Comparison of ENCODE assay signal across 25 mouse cellular contexts in genomic region chr1:188659159-188659558, GRCm38 (mm10).
DNase-seq lines count a peak whose midpoint lies in the region; ATAC-seq and TF ChIP-seq lines count a peak whose summit lies in the region.
"Had no signal": no experiment of that assay in that cellular context is flagged by ENCODE, and none has a peak within 500 bp of the region (broad histone marks: within the 10 kb centered on the region; RNA-seq: fewer than 3 reads in every experiment).

No protein-coding gene starts in this region.

- no peak for ATAC-seq in lung, embryonic 14.5 days (ENCODE audit: insufficient read depth)
- ATAC-seq in midbrain, embryonic 14.5 days (ENCODE audit: low FRiP score, low TSS enrichment): no peak
- no peak for ATAC-seq in midbrain, embryonic 16.5 days
- ATAC-seq: forebrain, embryonic 16.5 days; intestine, postnatal 0 days; midbrain, embryonic 13.5 days; Patski had no signal

- H3K4me3 ChIP-seq in lung, embryonic 14.5 days (ENCODE audit: low read depth, low read length): no peak overlapping the region
- H3K4me3 ChIP-seq in midbrain, embryonic 14.5 days (replicated peaks; ENCODE audit: low read depth, low read length): no peak overlapping the region
- H3K4me3 ChIP-seq in midbrain, embryonic 16.5 days (ENCODE audit: low read depth, low read length): no peak overlapping the region
- H3K4me3 ChIP-seq: forebrain, embryonic 10.5 days; hindbrain, embryonic 12.5 days; layer of hippocampus, adult 2 months; midbrain, embryonic 13.5 days; stomach, embryonic 15.5 days had no signal

- H3K4me2 ChIP-seq in lung, embryonic 14.5 days: no peak overlapping the region
- no peak overlapping the region for H3K4me2 ChIP-seq in midbrain, embryonic 14.5 days (ENCODE audit: low read length)
- no peak overlapping the region for H3K4me2 ChIP-seq in midbrain, embryonic 16.5 days (ENCODE audit: low read length)
- H3K4me2 ChIP-seq: hindbrain, embryonic 12.5 days; midbrain, embryonic 13.5 days; stomach, embryonic 15.5 days had no signal

- WGBS in lung, embryonic 14.5 days: 59% methylated on average over 3 of the region's 3 CpGs
- 13% methylated on average over 3 of the region's 3 CpGs for WGBS in midbrain, embryonic 14.5 days
- WGBS in midbrain, embryonic 16.5 days: 15% methylated on average over 3 of the region's 3 CpGs

- DNase-seq in heart, adult 9 months (ENCODE audit: low spot score in 2 of 2): peak; percentile 1 to 11
- no peak for DNase-seq in heart, postnatal 25 days (ENCODE audit: low spot score)
- DNase-seq in lung, embryonic 14.5 days: peak; percentile 27
- DNase-seq in lung, postnatal 25 days (ENCODE audit: low spot score): no peak
- DNase-seq in midbrain, embryonic 14.5 days: peak; percentile 13
- no peak for DNase-seq in urinary bladder, adult 18-20 months (ENCODE audit: low spot score in 2 of 2)
- DNase-seq: adrenal gland, postnatal 36 days; B cell, adult 2 months; cerebellum, adult 11-12 months; cerebellum, postnatal 10 days; gastrocnemius, postnatal 10 days; kidney, postnatal 25 days; layer of hippocampus, postnatal 36 days; thymus, postnatal 25 days had no signal

- intact Hi-C loops in heart, postnatal 25 days (cut with DNase I): no loop called here

- no peaks in the 10 kb centered on the region for H3K27me3 ChIP-seq in lung, embryonic 14.5 days (ENCODE audit: insufficient read depth, low read length)
- no peaks in the 10 kb centered on the region for H3K27me3 ChIP-seq in midbrain, embryonic 14.5 days (ENCODE audit: control insufficient read depth, insufficient read depth, low read length)
- H3K27me3 ChIP-seq in midbrain, embryonic 16.5 days (ENCODE audit: control insufficient read depth, insufficient read depth, low read depth, low read length): no peaks in the 10 kb centered on the region
- H3K27me3 ChIP-seq: CH12.LX; hindbrain, embryonic 12.5 days; stomach, embryonic 15.5 days had no signal

- H3K9me3 ChIP-seq in lung, embryonic 14.5 days (ENCODE audit: low read depth, low read length): no peaks in the 10 kb centered on the region
- H3K9me3 ChIP-seq in midbrain, embryonic 14.5 days (ENCODE audit: control insufficient read depth, low read length): no peaks in the 10 kb centered on the region
- no peaks in the 10 kb centered on the region for H3K9me3 ChIP-seq in midbrain, embryonic 16.5 days (replicated peaks; ENCODE audit: control insufficient read depth, low read length, poor library complexity, severe bottlenecking)
- H3K9me3 ChIP-seq: forebrain, embryonic 10.5 days; hindbrain, embryonic 12.5 days; midbrain, embryonic 13.5 days; stomach, embryonic 15.5 days had no signal

- 0 out of 2 replicates have a peak, but pooled peaks cover 2% of the 10 kb centered on the region for H3K4me1 ChIP-seq in lung, embryonic 14.5 days (ENCODE audit: insufficient read depth)
- peaks cover 34% of the 10 kb centered on the region for H3K4me1 ChIP-seq in midbrain, embryonic 14.5 days (ENCODE audit: control insufficient read depth, insufficient read depth, low read length)
- peaks cover 14% of the 10 kb centered on the region for H3K4me1 ChIP-seq in midbrain, embryonic 16.5 days (ENCODE audit: control insufficient read depth, insufficient read depth, low read length)
- H3K4me1 ChIP-seq: stomach, embryonic 15.5 days had no signal

- H3K9ac ChIP-seq in lung, embryonic 14.5 days: no peak overlapping the region
- no peak overlapping the region for H3K9ac ChIP-seq in midbrain, embryonic 14.5 days (replicated peaks; ENCODE audit: low read length)
- H3K9ac ChIP-seq in midbrain, embryonic 16.5 days (ENCODE audit: low read depth, low read length): no peak overlapping the region
- H3K9ac ChIP-seq: hindbrain, embryonic 12.5 days; midbrain, embryonic 13.5 days; stomach, embryonic 15.5 days had no signal

- no peak overlapping the region for H3K27ac ChIP-seq in lung, embryonic 14.5 days (ENCODE audit: low read depth)
- H3K27ac ChIP-seq in midbrain, embryonic 14.5 days (replicated peaks; ENCODE audit: low read depth, low read length): no peak overlapping the region
- H3K27ac ChIP-seq in midbrain, embryonic 16.5 days (ENCODE audit: low read length): no peak overlapping the region
- H3K27ac ChIP-seq: hindbrain, embryonic 12.5 days; layer of hippocampus, adult 2 months; midbrain, embryonic 13.5 days; stomach, embryonic 15.5 days had no signal

- no peaks in the 10 kb centered on the region for H3K36me3 ChIP-seq in lung, embryonic 14.5 days (ENCODE audit: insufficient read depth)
- no peaks in the 10 kb centered on the region for H3K36me3 ChIP-seq in midbrain, embryonic 14.5 days (ENCODE audit: control insufficient read depth, insufficient read depth, low read length)
- no peaks in the 10 kb centered on the region for H3K36me3 ChIP-seq in midbrain, embryonic 16.5 days (ENCODE audit: control insufficient read depth, insufficient read depth, low read length)
- H3K36me3 ChIP-seq: forebrain, embryonic 10.5 days; G1E; hindbrain, embryonic 12.5 days; midbrain, embryonic 13.5 days; stomach, embryonic 15.5 days had no signal

- no peak for TF ChIP-seq CTCF in lung, embryonic 14.5 days (IDR thresholded peaks at IDR 0.05; ENCODE audit: low read depth)

Comparison
In these comparisons a context has a peak if more than half of its experiments do, and no peak if none do; other contexts are left out.
1. DNase-seq: peak in heart, adult 9 months (2 of 2), lung, embryonic 14.5 days (single experiment) and midbrain, embryonic 14.5 days (single experiment); none in heart, postnatal 25 days (single experiment), lung, postnatal 25 days (single experiment) and urinary bladder, adult 18-20 months (0 of 2).